Mouse (Mus musculus) cortical plate, adult 2 months (tissue): ENCODE results near the gene 4930519P11Rik. TPM values are rescaled to one million over a fixed set of nuclear protein-coding genes. Genes with fewer than 3 reads are reported as not detected.

Experiments used
- H3K27ac ChIP-seq: fragments of 200-500 bp; 2 replicates; pipeline ENCODE4 v1.5.1; 2012; ENCODE audit warnings: low read length, control low read depth, inconsistent platforms; ENCODE audit not compliant: insufficient read depth
- H3K4me1 ChIP-seq: fragments of 200-500 bp; 2 replicates; pipeline ENCODE4 v1.6.1; 2011; ENCODE audit warnings: low read length; ENCODE audit not compliant: control insufficient read depth, insufficient read depth
- H3K4me3 ChIP-seq: fragments of 200-500 bp; 2 replicates; pipeline ENCODE4 v1.5.1; 2011; ENCODE audit warnings: mild to moderate bottlenecking, low read length, control low read depth; ENCODE audit not compliant: insufficient read depth
- CTCF ChIP-seq: fragments of 200-500 bp; IDR thresholded peaks from 2 replicates; pipeline ENCODE4 v1.5.1; 2011; ENCODE audit warnings: mild to moderate bottlenecking, control low read depth, low read length; ENCODE audit not compliant: insufficient read depth; ENCODE audit errors: extremely low read depth
- POLR2A ChIP-seq: fragments of 200-500 bp; IDR thresholded peaks from 2 replicates; pipeline ENCODE4 v1.6.1; 2011; ENCODE audit warnings: mild to moderate bottlenecking, low read length, control low read depth; ENCODE audit not compliant: insufficient read depth; ENCODE audit errors: extremely low read depth
- polyA plus RNA-seq: library from polyadenylated mRNA; depleted of rRNA; stranded (reverse); fragments of >200 nt; gene quantifications from 2 replicates; pipeline ENCODE4 v1.2.3, GENCODE M21; 2012

Gene 4930519P11Rik
- polyA plus RNA-seq, 1 experiment: not detected

DNA sequence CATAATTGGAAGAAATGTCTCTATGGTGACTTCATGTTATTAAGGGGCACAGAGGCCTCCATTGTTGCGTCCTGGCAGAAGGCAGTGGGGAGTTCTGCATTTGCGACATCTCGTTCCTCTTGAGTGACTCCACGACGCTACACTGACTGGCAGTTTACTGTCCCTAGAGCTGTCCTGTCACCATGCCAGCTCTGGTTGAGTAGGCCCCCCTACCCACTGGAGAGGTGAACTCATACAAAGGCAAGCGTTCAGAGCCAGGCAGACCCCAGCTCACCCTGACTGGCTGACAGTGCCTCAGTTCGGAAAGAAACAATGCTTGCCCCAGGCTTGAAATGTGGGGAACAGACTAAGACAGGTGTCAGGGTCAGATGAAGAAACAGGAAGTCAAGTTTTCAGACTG lies 39.0 kb downstream of the 4930519P11Rik start:
- Histone ChIP-seq H3K4me1 (peaks cover 2% of the 10 kb centered on the region; the same call in 1 of the 2 replicates), H3K4me3 (no peak overlapping the region), H3K27ac (no peak overlapping the region)
- no peak for TF ChIP-seq CTCF
- TF ChIP-seq POLR2A: no peak

DNA sequence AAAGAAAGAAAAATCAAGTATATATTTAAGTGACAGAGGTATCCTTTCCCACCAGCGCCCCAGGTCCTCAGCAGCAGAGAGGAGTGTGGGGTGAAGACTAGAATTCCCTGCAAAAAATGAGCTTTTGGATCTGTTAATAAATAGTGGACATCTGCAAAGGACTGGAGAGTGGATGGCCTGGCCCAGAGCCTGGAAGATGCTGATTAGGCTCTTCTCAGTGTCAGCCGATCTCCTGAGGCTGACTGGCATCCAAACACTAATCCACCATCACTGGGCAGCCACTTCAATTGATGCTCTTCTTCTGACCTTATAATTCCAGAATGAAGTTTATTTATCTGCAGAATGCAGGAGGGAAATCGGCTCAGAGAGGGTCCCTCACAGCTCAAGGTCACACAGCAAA lies 40.2 kb downstream of the 4930519P11Rik start:
- TF ChIP-seq CTCF (no peak), POLR2A (no peak)
- no peak overlapping the region for H3K4me3 ChIP-seq
- peaks cover 2% of the 10 kb centered on the region; the same call in 1 of the 2 replicates for H3K4me1 ChIP-seq

DNA sequence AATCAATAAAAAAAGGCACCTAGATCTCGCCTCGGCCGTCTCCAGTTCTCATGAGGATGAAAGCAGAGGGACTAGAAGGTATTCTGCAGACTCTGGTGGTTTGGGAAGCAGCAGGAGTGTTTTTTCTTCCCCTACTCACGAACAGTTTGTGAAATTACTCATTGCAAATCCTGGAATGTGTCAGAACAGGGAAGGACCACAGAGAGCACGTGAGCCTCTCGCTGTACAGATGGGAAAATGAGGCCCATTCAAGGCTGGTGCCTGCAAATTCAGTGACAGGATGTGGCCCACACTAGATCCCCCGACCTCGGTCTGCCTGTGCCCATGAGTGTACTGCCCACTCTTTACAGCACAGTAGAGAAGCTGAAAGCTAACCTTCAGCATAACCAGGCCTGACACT lies 41.3 kb downstream of the 4930519P11Rik start:
- Histone ChIP-seq H3K4me3 (no peak overlapping the region), H3K4me1 (peaks cover 2% of the 10 kb centered on the region; the same call in 1 of the 2 replicates), H3K27ac (no peak overlapping the region)
- TF ChIP-seq POLR2A (no peak), CTCF (no peak)

More for the DNA sequence above, 40.2 kb downstream of the 4930519P11Rik start:
- H3K27ac ChIP-seq: no peak overlapping the region

DNA sequence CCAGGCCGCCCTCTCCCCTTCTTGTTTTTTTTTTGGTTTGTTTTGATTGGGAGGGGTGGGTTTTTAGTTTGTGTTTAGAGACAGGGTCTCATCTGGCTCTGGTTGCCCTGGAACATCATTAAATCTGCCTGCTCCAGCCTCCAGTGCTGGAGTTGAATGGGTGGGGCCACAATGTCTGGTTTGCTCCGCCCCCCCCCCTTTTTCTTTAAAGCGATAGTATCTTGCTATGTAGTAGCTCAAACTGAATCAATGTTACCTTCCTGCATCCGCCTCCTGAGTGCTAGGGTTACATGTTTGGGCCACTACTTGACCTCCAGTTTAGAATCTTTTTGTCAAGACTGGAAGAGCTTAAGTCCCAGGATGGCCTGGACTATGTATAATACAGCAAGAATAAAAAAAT lies 42.0 kb downstream of the 4930519P11Rik start:
- H3K4me1 ChIP-seq: peaks cover 2% of the 10 kb centered on the region; the same call in 1 of the 2 replicates
- TF ChIP-seq POLR2A (no peak), CTCF (no peak)
- H3K27ac ChIP-seq: no peak overlapping the region
- H3K4me3 ChIP-seq: no peak overlapping the region

DNA sequence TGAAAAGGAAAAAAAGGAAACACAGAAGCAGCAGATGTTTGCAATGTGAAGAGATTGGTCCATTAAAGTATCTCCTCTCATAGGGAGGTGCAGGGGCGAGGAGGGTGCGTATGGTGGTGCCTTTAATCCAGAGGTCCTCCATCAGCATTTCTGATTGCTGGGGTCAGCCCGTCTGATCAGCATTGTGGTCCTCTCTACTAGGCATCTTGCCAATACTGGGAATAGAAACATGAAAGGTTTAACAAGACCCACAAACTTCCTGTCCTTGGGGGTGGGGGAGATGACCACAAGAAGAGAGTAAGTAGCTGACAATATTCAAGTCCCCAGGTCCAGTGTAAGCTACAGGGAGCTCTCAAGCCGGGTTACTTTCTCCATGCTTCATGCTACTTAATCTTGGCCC lies 42.6 kb downstream of the 4930519P11Rik start:
- TF ChIP-seq CTCF: no peak
- no peak for TF ChIP-seq POLR2A
- H3K4me1 ChIP-seq: peaks cover 2% of the 10 kb centered on the region; the same call in 1 of the 2 replicates
- no peak overlapping the region for H3K27ac ChIP-seq
- no peak overlapping the region; the same call in 1 of the 2 replicates for H3K4me3 ChIP-seq

DNA sequence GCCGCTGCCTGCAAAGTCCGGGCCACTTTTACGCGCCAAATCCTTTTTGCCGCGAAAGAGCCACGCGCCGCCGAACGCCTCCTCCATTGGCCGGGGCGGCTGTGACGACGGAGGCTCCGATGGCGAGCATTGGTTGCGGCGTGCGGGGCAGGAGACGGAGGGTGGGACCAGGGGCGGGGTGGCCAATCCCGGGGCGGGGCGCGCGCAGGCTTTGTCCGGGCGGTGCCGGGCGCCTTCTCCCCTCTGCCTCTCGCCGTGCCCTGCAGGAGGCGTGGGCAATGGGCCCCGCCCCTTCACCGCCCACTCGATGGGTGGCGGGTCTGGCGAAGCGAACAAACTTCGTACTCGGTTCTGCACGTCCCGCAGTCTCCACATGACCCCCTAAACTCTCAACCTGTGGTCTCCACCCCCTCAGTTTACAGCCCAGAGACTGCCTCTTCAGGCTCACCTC lies 43.4 kb downstream of the 4930519P11Rik start, which contains the start of gene E2f1:
TSS of gene E2f1 (minus strand) at position 57 of the 451 bp plus-strand sequence.
- peaks cover 2% of the 10 kb centered on the region; the same call in 1 of the 2 replicates for H3K4me1 ChIP-seq
- peak within 1 kb of the TSS; percentile 46 for H3K4me3 ChIP-seq
- H3K27ac ChIP-seq: no peak within 1 kb of the TSS
- no peak for TF ChIP-seq CTCF
- no peak for TF ChIP-seq POLR2A

DNA sequence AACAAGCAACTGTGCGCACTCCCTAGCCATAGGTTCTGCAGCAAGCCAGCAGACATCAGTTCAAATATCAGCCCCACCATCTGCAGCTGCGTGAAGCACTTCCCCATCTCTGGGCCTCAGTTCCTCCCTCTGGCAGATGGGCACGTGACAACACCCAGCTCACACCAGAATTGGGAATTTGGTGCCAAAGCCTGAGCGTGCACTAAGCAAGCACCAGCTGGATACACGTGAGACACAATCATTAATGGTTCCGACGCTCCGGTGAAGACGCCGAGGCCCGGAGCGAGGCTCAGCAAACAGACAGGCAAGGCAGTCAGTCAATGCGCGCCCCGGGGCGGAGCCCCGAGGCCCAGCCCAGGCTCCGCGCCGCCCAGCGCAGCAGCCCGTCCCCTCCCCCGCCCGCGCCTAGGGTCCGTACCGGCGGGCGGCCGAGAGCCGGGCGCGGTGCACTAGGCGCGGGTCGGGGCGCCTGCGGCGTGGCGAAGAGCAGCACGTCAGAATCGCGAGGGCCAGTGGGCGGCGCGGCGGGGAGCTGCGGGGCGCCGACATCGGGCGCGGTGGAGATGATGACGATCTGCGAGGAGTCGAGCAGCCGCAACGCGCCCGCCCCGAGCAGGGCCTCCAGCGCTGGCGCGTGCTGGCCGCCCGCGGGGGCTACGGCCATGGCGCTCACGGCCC lies 44.0 kb downstream of the 4930519P11Rik start:
- Histone ChIP-seq H3K27ac (no peak overlapping the region), H3K4me3 (peak overlapping the region; percentile 46), H3K4me1 (peaks cover 2% of the 10 kb centered on the region; the same call in 1 of the 2 replicates)
- TF ChIP-seq POLR2A (no peak), CTCF (no peak)

DNA sequence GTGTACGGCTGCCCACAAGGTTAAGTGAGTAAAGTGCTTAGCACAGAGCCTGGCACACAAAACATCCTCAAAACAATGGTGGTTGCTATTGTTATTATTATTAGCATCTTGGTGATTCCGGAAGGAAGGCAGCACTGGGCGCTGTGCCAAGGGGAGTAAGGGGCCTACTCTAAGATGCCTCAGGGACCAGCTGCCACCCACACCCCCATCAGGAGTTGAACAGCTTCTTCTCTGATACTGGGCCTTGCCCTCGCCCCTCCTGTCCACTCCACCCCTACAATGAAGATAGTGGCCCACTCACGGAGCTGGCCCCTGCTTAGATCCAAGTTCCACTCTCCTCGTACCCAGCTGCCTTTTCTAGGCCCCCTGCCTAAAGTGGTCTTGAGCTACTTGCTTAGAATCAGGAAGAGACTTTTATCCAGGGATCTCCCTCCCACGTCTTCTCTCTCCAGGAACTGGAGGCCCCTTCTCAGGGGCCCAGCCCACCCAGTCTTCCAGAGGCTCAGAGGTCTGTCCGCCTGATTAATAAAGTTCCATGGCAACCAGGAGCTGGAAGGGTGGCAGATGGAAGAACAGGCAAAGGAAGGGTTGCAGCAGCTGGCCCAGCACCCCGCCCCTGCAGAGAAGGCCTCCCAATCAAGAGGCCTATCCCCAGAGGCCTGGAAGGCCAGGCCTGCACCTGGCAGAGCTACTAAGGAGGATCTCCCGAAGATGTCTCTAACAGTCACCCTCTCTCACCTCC lies 44.7 kb downstream of the 4930519P11Rik start:
- H3K27ac ChIP-seq: no peak overlapping the region
- H3K4me1 ChIP-seq: peaks cover 2% of the 10 kb centered on the region; the same call in 1 of the 2 replicates
- H3K4me3 ChIP-seq: peak overlapping the region; percentile 46
- no peak for TF ChIP-seq CTCF
- TF ChIP-seq POLR2A: no peak

DNA sequence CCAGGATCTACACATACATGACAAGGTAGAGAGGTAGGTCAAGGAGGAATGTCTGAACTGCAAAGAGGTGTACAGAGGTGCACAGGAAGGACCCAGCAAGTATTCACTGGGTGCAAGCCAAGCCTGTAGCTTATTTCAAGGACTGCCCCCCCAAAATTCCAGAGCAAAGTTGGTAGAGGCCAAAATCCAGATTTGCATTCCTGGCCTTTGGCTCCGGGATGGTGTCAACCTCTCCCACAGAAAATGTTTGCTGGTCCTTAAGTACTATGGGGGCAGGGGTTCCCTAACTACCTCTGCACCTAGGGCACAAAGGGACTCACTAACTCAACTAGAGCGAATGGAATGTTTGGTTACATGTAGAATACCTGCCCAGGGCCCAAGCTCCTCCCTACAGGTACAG lies 45.5 kb downstream of the 4930519P11Rik start:
- H3K27ac ChIP-seq: no peak overlapping the region
- H3K4me1 ChIP-seq: peaks cover 2% of the 10 kb centered on the region; the same call in 1 of the 2 replicates
- H3K4me3 ChIP-seq: no peak overlapping the region
- TF ChIP-seq CTCF (no peak), POLR2A (no peak)

DNA sequence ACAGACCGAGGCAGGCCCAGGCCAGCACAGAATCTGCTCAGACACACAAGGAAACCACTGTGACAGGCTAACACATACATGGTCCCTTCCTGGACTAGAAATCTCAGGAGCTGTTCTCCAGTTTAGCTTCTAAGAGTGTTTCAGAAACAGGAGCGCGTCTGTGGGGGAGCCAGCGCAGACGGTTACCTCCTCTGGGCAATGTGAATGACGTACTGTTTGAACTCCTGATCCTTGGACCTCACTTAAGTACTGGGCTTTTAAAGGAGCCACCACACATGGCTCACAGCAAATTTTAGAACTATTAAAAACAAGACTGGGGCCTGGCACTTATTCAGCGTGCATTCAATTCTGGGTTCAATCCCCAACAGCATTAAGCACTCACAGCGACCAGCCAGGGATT lies 46.6 kb downstream of the 4930519P11Rik start:
- Histone ChIP-seq H3K27ac (no peak overlapping the region), H3K4me3 (no peak overlapping the region), H3K4me1 (no peaks in the 10 kb centered on the region)
- no peak for TF ChIP-seq CTCF
- TF ChIP-seq POLR2A: no peak
